Mouse (Mus musculus) midbrain, postnatal 0 days (tissue): Measurements from ENCODE around the gene Slc6a3. TPM values are rescaled to one million over a fixed set of nuclear protein-coding genes. Genes with fewer than 3 reads are reported as not detected.
A peak's percentile ranks its signal among the peaks of the same experiment; 100 is the strongest.

Source experiments
- ATAC-seq: fragments of 200-750 bp; cut with Nextera tagmentation; 2 replicates; pipeline ENCODE4 v1.8.0; 2017; ENCODE audit warnings: moderate number of reproducible peaks, mild to moderate bottlenecking, moderate TSS enrichment, moderate library complexity; ENCODE audit not compliant: low FRiP score
- DNase-seq: peaks from one replicate; pipeline ENCODE4 v3.0.0-alpha.2; 2015; ENCODE audit warnings: low spot score
- H3K27ac ChIP-seq: fragments of 300-500 bp; sonication (generic); 2 replicates; pipeline ENCODE4 v1.5.1; 2014; ENCODE audit warnings: low read depth, mild to moderate bottlenecking, low read length, mixed read lengths
- H3K27me3 ChIP-seq: fragments of 300-500 bp; sonication (generic); 2 replicates; pipeline ENCODE4 v1.6.1; 2014; ENCODE audit warnings: low read length, control low read depth, mixed read lengths; ENCODE audit not compliant: insufficient read depth
- H3K36me3 ChIP-seq: fragments of 300-500 bp; sonication (generic); 2 replicates; pipeline ENCODE4 v1.6.1; 2014; ENCODE audit warnings: low read length, control low read depth, mixed read lengths; ENCODE audit not compliant: insufficient read depth
- H3K4me1 ChIP-seq: fragments of 300-500 bp; sonication (generic); 2 replicates; pipeline ENCODE4 v1.6.1; 2014; ENCODE audit warnings: mild to moderate bottlenecking, control low read depth, antibody characterized with exemption, low read length, mixed read lengths; ENCODE audit not compliant: insufficient read depth
- H3K4me2 ChIP-seq: fragments of 300-500 bp; sonication (generic); 2 replicates; pipeline ENCODE4 v1.6.1; 2014; ENCODE audit warnings: low read depth, mild to moderate bottlenecking, low read length, mixed read lengths; ENCODE audit not compliant: poor library complexity, severe bottlenecking
- H3K4me3 ChIP-seq: fragments of 300-500 bp; sonication (generic); 2 replicates; pipeline ENCODE4 v1.5.1; 2014; ENCODE audit warnings: low read depth, mild to moderate bottlenecking, low read length, moderate library complexity
- H3K9ac ChIP-seq: fragments of 300-500 bp; sonication (generic); replicated peaks from 2 replicates; pipeline ENCODE4 v1.6.1; 2014; ENCODE audit warnings: mild to moderate bottlenecking, low read length, moderate library complexity, mixed read lengths; ENCODE audit not compliant: poor library complexity, severe bottlenecking
- H3K9me3 ChIP-seq: fragments of 300-500 bp; sonication (generic); 2 replicates; pipeline ENCODE4 v1.6.1; 2016; ENCODE audit warnings: low read length, control low read depth
- CTCF ChIP-seq: IDR thresholded peaks from 2 replicates; pipeline ENCODE4 v1.5.1; 2016; ENCODE audit warnings: antibody characterized with exemption, mild to moderate bottlenecking
- WGBS: fragments of 180-500 bp; shearing (Covaris S2); extraction: QIAGEN DNeasy Blood & Tissue Kit; methylation state at CpG from one replicate; pipeline ENCODE4 v1.1.7; 2014; 5-methylcytosine and 5-hydroxymethylcytosine counted together
- polyA plus RNA-seq: library from polyadenylated mRNA; unstranded; fragments of >200 nt; fragmentation: Nextera tagmentation; extraction: Ambion mirVana; gene quantifications from 2 replicates; pipeline ENCODE4 v1.2.1, GENCODE M21; 2015
- total RNA-seq: library from RNA; depleted of rRNA; stranded (reverse); fragments of >200 nt; gene quantifications from 2 replicates; pipeline ENCODE4 v1.2.3, GENCODE M21; 2014

The Slc6a3 gene
- total and polyA plus RNA-seq, 2 experiments from 2014 or later: 14.3 to 24.6 TPM

DNA sequence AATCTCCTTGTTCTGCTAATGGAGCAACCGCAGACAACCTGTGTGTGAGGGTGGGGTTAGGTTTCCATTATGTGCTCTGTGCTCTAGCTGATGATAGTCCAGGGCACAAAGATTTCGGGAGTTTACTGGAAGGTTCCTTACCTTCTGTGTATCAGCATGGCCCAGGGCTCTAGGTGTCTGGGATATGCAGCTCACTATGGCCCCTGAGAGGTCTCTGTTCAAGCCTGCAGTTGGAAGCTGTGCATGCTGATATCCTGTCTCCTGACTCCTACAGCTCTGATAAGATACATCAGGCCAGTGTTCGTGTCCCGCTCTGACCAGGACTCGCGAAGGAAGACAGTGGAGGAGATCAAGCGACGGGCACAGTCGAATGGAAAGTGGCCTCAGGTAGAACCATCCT lies 42.0 kb upstream of the Slc6a3 start:
- WGBS: 95% methylated on average over 9 of the region's 9 CpGs
- no peaks in the 10 kb centered on the region for H3K4me1 ChIP-seq
- no peak for ATAC-seq

DNA sequence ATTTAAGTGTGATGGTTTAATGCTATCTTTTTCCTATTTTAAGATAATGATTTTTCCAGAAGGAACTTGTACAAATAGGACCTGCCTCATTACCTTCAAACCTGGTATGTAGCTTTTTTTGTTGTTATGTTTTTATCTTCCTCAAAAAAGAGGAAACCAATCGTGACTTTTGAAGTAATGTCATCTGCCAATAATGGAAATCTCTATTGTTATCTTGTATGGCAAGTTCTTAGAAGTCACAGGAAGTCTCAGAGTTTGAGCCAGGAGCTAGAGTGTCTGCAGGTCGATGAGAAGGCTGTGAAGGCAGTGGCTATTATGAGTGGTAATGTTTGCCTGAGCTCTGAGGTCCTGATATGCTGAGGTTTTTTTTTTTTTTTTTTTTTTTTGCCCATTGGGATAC lies 40.4 kb upstream of the Slc6a3 start:
- Histone ChIP-seq H3K27me3 (no peaks in the 10 kb centered on the region), H3K36me3 (peaks cover 59% of the 10 kb centered on the region), H3K4me1 (no peaks in the 10 kb centered on the region), H3K9me3 (no peaks in the 10 kb centered on the region), H3K4me2 (no peak overlapping the region), H3K9ac (no peak overlapping the region), H3K27ac (no peak overlapping the region), H3K4me3 (no peak overlapping the region)
- WGBS: 73% methylated on average over 2 of the region's 2 CpGs
- ATAC-seq: no peak
- no peak for DNase-seq
- TF ChIP-seq CTCF: no peak

More for the DNA sequence above, 42.0 kb upstream of the Slc6a3 start:
- H3K36me3 ChIP-seq: peaks cover 54% of the 10 kb centered on the region
- no peak overlapping the region for H3K4me2 ChIP-seq
- H3K4me3 ChIP-seq: no peak overlapping the region
- no peaks in the 10 kb centered on the region for H3K9me3 ChIP-seq
- DNase-seq: no peak
- TF ChIP-seq CTCF: no peak
- no peak overlapping the region for H3K9ac ChIP-seq
- H3K27ac ChIP-seq: no peak overlapping the region
- H3K27me3 ChIP-seq: no peaks in the 10 kb centered on the region

DNA sequence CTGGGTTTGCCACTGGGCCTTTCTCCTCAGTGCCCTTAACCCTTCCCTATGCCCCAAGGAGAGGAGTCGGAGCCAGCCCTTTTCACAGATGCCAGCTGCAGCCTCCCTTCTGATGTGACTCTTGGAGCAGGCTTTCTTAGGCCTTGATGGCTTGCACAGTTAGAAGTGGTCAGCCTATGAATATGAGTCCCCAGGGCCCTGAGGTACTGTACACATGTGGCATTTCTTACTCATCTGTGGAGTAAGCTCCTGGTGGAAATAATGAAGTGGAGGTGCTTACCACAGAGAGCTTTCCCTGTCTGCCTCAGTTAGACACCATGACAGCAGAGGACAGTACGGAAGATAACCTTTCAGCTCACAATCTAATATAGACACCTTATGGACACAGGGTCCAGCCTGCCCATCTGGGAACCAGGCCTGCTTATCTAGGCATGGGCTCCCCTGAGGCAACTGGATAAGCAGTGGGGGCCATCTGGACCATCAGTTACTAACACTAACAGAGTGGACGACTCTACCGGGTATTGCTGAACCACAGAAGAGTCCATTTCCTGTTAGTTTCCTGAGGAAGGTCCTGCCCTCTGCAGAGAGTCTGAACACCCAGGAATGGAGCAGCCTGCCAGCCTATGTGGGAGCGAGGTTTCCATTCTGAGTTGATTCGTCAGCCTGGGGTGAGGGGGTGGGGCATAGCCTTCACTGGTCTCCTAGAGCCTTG lies 36.5 kb upstream of the Slc6a3 start:
- WGBS: 84% methylated on average over 6 of the region's 6 CpGs
- no peak for ATAC-seq
- Histone ChIP-seq H3K27me3 (no peaks in the 10 kb centered on the region), H3K27ac (no peak overlapping the region), H3K4me3 (no peak overlapping the region), H3K9me3 (no peaks in the 10 kb centered on the region), H3K4me1 (no peaks in the 10 kb centered on the region), H3K36me3 (peaks cover 61% of the 10 kb centered on the region), H3K9ac (no peak overlapping the region), H3K4me2 (no peak overlapping the region)
- DNase-seq: no peak
- no peak for TF ChIP-seq CTCF

DNA sequence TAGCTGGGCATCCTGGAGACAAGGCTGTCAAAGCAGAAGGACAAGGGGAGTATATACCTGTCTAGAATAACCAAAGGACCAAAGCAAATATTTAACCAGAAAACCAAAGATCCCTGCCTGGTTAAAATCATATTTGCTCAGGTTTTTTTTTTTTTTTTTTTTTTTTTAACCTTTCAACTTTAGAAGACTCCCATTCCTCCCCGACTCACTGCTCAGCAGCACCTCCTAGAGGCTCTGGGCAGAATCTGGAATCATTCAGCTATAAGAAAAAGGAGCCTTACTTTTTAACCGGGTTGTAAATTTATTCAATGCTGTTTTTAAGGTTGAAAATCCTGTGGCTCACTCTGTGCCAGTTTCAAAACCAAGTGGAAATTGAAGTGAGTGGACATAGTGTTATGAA lies 33.8 kb upstream of the Slc6a3 start:
- peak; percentile 27 for DNase-seq

DNA sequence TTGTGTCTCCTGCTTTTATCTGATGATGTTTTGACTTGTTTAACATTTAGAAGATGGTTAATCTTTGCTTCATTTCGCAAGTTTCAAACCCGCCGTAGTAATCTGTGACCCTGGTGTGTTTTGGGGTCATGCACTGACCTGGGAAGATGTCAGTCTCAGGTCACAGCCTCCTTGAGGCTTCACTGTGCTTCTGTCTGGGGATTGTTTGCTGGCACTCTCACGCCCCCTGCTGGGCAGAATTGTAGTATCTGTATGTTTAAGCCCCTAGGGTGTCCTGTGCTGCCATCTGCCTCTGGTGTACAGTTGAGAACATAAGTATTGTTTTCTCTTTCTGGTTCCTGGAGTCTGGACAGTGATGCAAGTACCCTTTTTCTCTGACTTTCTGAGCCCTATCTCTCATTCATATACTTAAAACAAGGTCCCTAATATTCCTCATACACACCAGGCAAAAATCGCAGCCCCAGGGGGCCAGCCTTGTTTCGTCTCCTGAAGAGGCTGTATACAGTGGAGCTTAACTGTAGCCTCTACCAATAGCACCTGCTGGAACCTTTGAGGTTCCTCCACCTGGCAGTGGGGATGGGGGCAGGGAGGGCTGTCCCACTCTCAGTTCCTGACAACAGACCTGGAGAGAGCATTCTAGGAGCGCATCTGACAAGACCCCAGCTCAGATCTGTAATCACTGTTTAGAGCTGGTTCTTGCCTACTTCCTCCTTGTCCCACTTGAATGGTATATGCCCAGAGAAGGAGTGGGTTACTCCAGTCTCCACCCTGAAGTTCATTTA lies 30.7 kb upstream of the Slc6a3 start:
- peak; percentile 79 for DNase-seq
- 66% methylated on average over 7 of the region's 7 CpGs for WGBS

More for the DNA sequence above, 33.8 kb upstream of the Slc6a3 start:
- Histone ChIP-seq H3K36me3 (peaks cover 46% of the 10 kb centered on the region), H3K27me3 (no peaks in the 10 kb centered on the region), H3K4me1 (no peaks in the 10 kb centered on the region), H3K9ac (no peak overlapping the region), H3K27ac (no peak overlapping the region), H3K9me3 (no peaks in the 10 kb centered on the region), H3K4me3 (no peak overlapping the region), H3K4me2 (no peak overlapping the region)
- WGBS: 63% methylated on average over 2 of the region's 2 CpGs
- ATAC-seq: no peak
- peak; percentile 60 for TF ChIP-seq CTCF

More for the DNA sequence above, 30.7 kb upstream of the Slc6a3 start:
- peaks cover 37% of the 10 kb centered on the region for H3K36me3 ChIP-seq
- no peaks in the 10 kb centered on the region for H3K27me3 ChIP-seq
- peak; percentile 88 for TF ChIP-seq CTCF
- no peak overlapping the region for H3K4me2 ChIP-seq
- H3K4me1 ChIP-seq: no peaks in the 10 kb centered on the region
- H3K9ac ChIP-seq: no peak overlapping the region
- no peak overlapping the region for H3K27ac ChIP-seq
- ATAC-seq: 0 out of 2 replicates have a peak, but pooled peaks have one; percentile 50
- H3K4me3 ChIP-seq: no peak overlapping the region
- no peaks in the 10 kb centered on the region for H3K9me3 ChIP-seq
